Mouse (Mus musculus): ENCODE measurements around the gene Fam24b.

The Fam24b gene

GRCm38 (mm10) chr7:131329416-131329815, at the start of gene Fam24b:
Gene Fam24b (minus strand): TSS chr7:131329516.
- no peak for DNase-seq (ENCODE audit: low read depth, low spot score)

- peak; percentile 30 for DNase-seq (ENCODE audit: low read depth, low spot score)
Observed at GRCm38 (mm10) chr7:131371880-131372651, 42.8 kb upstream of the Fam24b start.

GRCm38 (mm10) chr7:131371470-131371860, 42.1 kb upstream of the Fam24b start:
- DNase-seq (ENCODE audit: low read depth, low spot score) = no peak

GRCm38 (mm10) chr7:131370648-131371469, 41.5 kb upstream of the Fam24b start, which contains the start of gene Pstk:
Gene Pstk (plus strand): TSS chr7:131371141.
- peak; percentile 96 for DNase-seq (ENCODE audit: low read depth, low spot score)

GRCm38 (mm10) chr7:131364131-131364530, 34.8 kb upstream of the Fam24b start:
- no peak for DNase-seq (ENCODE audit: low read depth, low spot score)

GRCm38 (mm10) chr7:131362615-131363300, 33.4 kb upstream of the Fam24b start, which contains the start of gene 2310057M21Rik:
Gene 2310057M21Rik (minus strand): TSS chr7:131362759.
- peak; percentile 99 for DNase-seq (ENCODE audit: low read depth, low spot score)

- no peak for DNase-seq (ENCODE audit: low read depth, low spot score)
Observed at GRCm38 (mm10) chr7:131362269-131362614, 32.9 kb upstream of the Fam24b start.

GRCm38 (mm10) chr7:131356105-131356504, 26.8 kb upstream of the Fam24b start:
- no peak for DNase-seq (ENCODE audit: low read depth, low spot score)

GRCm38 (mm10) chr7:131345856-131346541, 16.7 kb upstream of the Fam24b start:
- DNase-seq (ENCODE audit: low read depth, low spot score) = peak; percentile 56

GRCm38 (mm10) chr7:131337502-131338068, 8.3 kb upstream of the Fam24b start:
- DNase-seq (ENCODE audit: low read depth, low spot score) = no peak

- no peak for DNase-seq (ENCODE audit: low read depth, low spot score)
Observed at GRCm38 (mm10) chr7:131333564-131333963, 4.2 kb upstream of the Fam24b start, which contains the start of gene Fam24a. Gene Fam24a (plus strand): TSS chr7:131333864.

- DNase-seq (ENCODE audit: low read depth, low spot score) = no peak
Observed at GRCm38 (mm10) chr7:131331688-131332087, 2.4 kb upstream of the Fam24b start.

- no peak for DNase-seq (ENCODE audit: low read depth, low spot score)
Observed at GRCm38 (mm10) chr7:131327054-131327453, 2.3 kb downstream of the Fam24b start.

GRCm38 (mm10) chr7:131322192-131322591, 7.1 kb downstream of the Fam24b start, which contains the start of gene Cuzd1:
Gene Cuzd1 (minus strand): TSS chr7:131322292.
- no peak for DNase-seq (ENCODE audit: low read depth, low spot score)

- DNase-seq (ENCODE audit: low read depth, low spot score) = peak; percentile 12
Observed at GRCm38 (mm10) chr7:131318340-131318739, 11.0 kb downstream of the Fam24b start.

- DNase-seq (ENCODE audit: low read depth, low spot score) = no peak
Observed at GRCm38 (mm10) chr7:131317587-131317986, 11.7 kb downstream of the Fam24b start.

GRCm38 (mm10) chr7:131314493-131314892, 14.8 kb downstream of the Fam24b start:
- no peak for DNase-seq (ENCODE audit: low read depth, low spot score)

GRCm38 (mm10) chr7:131306733-131307132, 22.6 kb downstream of the Fam24b start:
- no peak for DNase-seq (ENCODE audit: low read depth, low spot score)

GRCm38 (mm10) chr7:131303340-131303739, 26.0 kb downstream of the Fam24b start:
- no peak for DNase-seq (ENCODE audit: low read depth, low spot score)

- no peak for DNase-seq (ENCODE audit: low read depth, low spot score)
Observed at GRCm38 (mm10) chr7:131297151-131297550, 32.2 kb downstream of the Fam24b start.
